Mouse (Mus musculus) hematopoietic stem cell, adult 5-6 weeks (primary cell): Measurements from ENCODE around the gene Zbtb21. TPM values are rescaled to one million over a fixed set of nuclear protein-coding genes. Genes with fewer than 3 reads are reported as not detected.
A peak's percentile ranks its signal among the peaks of the same experiment; 100 is the strongest.
"Not testable (repeated sequence)": the region's sequence is repeated elsewhere in the genome, so short reads cannot be mapped to it uniquely, and the experiment has no call there.

ENCODE experiments used
- ATAC-seq, 2 experiments: fragments of 125-278 bp in 1 of 2; replicated peaks in 1 of 2; 2 replicates each; pipeline ENCODE4 v1.8.0; 2016 to 2017; ENCODE audit warnings: inconsistent platforms in 2 of 2, mild to moderate bottlenecking in 2 of 2, moderate number of reproducible peaks in 2 of 2, low read depth in 1 of 2, moderate TSS enrichment in 1 of 2; ENCODE audit not compliant: low FRiP score in 2 of 2, poor library complexity in 2 of 2, severe bottlenecking in 2 of 2, insufficient read depth in 1 of 2, low TSS enrichment in 1 of 2
- total RNA-seq: library from RNA; stranded (forward); fragments of 172-1452, 232-1000 nt; gene quantifications from 2 replicates; pipeline ENCODE4 v1.2.3, GENCODE M21; 2017

The Zbtb21 gene
- total RNA-seq, 1 experiment from 2014 or later: 18.4 TPM

DNA sequence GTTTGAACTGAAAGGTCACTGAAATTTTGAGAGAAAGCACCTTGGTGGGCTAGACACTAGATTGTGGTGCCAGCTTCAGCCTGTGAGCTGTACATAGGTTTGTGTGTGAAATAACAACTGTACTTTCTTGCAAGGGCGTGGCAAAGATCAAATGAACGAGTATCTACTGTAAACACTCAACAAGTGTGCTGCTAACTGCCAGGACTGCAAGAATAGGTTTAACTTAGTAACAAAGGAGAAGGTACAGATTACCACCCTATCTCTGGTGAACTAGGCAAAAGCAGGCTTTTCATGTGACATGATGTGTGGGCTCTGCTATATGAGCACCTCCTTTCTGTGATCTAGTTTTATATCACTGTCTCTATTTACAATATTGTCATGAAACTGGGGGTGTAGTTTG is 9.1 kb downstream of the Zbtb21 start:
- peak in 1 of 2 experiments; percentile 27; a peak in 1 of 4 replicates for ATAC-seq

DNA sequence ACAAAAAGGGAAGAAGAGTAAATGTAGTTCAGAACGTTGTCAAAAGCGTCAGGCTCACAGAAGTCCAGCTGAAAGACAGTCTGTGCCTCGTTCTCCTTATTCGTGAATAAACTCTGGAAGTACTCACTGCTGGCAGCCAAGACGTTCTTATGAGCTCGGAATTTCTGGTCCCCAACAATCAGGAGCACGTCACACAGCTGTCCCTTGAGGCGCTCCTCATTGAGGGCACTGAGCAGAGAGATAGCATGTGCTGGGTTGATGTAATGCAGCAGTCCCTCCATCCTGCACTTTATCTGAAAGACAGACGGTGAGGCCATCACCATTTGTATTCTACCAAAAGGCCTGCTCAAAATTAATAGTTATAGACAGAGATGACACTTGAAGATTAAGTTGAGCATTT is 9.6 kb downstream of the Zbtb21 start:
- no peak for ATAC-seq

DNA sequence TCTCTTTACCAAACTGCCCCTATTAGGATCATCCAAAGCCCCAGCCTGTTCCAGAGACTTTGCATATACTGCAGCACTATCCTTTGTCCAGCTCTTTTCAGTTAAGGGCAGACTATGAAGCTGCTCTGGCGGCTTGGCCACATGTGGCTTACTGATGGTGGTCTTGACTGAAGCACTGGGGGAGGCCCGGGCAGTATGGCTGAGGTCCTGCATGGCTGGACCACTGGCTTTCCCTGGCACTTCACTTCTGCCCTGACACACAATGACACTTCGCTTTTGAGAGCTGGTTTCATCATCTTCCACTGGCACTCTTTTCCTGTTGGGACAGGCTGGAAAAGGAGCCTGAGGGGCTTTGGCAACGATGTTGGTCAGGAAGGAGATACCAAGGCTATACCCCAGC is 10.1 kb downstream of the Zbtb21 start:
- no peak for ATAC-seq

DNA sequence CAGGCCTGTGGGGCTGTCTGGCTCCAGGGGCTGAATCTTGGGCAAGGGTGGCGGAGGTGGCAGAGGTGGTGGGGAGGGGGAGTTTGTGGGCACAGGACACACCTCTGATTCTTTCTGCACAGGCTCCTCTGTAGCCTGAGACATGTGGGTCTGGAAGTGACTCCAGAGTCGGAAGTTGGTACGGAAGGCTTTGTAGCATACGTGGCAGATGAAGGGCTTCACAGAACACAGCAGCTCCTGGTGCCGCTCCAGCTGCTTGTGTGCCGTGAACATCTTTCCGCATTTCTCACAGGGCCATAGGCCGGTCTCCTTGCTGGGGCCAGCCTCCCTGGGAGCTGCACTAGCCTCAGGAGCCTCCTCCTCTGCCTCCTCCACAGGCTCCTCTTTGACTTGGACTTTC is 12.4 kb downstream of the Zbtb21 start:
- no peak for ATAC-seq

DNA sequence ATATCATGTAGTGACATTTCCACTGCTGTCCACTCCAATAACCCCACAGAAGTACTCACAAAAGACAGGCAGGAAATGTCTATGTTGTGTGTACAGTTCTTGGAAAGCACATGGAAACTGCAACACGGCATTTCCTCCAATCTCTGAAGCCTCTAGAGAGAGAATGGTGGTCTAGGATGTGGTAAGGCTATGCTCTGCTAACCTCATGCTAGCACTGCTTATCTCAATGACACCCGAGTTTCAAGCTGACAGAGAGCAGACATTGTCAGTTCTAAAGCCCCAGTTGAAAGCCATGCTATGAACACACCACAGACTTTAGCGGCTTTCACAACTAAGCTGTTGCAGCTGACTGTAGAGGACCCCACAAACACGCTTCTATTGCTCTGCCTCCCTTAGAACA is 13.6 kb downstream of the Zbtb21 start:
- ATAC-seq: no peak

DNA sequence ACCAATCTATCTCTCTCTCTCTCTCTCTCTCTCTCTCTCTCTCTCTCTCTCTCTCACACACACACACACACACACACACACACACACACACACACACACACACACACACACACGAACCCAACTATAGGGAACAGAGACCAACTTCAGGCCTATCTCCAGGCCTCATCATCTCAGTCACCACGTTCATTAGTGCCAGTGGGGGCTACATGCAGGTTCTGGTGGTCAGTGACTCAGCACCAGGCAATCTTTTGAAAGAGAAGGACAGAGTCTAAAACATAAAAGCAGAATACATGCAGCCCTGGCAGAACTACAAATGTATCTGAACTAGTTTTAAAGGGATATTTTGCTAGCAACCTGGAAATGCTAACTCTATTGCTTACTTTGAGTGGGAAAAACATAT is 15.4 kb downstream of the Zbtb21 start:
- ATAC-seq: not testable (repeated sequence)

DNA sequence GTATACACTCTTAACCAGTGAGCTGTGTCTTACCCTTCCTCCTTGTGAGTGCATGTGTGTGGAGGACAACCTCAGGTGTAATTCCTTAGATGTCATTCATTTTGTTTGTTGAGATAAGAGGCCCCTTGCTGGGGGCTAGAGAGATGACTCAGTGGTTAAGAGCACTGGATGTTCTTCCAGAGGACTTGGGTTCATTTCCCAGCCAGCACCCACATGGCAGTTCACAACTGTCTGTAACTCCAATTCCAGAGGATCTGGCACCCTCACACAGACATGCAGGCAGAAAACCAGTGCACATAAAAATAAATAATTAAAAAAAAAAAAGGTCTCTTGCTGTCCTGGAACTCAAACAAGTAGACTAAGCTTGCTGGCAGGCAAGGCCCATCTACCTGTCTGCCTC is 20.6 kb downstream of the Zbtb21 start:
- ATAC-seq: no peak

DNA sequence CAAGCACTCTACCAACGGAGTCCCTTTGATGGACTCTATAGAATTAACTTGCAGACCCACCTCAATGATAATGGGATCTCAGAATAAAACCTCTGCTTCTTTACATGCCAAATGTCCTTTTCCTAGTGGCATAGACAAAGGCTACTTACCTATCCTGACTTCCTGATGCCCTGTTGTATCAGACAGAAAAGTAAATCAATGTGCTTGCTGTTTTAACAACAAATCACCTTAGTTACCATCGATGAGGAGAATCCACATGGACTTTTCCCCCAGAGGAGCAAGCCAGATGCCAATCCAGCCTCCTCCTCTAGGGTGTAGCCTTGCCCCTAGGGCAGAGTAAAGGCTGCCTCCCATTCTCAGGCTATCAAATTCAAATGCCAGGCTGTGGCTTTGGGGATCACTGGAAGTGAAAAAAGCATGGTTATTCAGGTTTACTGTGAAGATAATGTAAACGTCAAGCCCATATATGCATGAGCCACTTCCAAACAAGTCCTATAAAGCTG is 21.9 kb downstream of the Zbtb21 start:
- ATAC-seq: no peak

DNA sequence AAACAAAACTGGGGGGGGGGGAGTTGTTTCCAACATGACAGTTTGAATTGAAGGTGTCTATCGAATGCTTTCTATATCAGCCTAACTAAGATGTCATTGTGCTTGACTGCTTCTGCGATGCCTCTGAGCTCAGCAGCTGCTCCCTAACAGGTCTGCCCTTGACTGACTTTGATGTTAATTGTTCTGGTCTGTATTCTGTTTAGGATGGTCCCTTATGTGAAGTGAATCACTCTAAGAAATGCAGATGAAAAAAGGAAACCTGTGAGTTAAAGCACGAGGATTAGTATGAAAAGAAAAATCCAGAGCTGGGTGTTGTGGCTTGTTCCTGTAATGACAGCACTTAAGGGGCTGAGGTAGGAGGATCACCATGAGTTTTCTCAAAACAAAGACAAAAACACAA is 26.6 kb downstream of the Zbtb21 start:
- no peak for ATAC-seq

DNA sequence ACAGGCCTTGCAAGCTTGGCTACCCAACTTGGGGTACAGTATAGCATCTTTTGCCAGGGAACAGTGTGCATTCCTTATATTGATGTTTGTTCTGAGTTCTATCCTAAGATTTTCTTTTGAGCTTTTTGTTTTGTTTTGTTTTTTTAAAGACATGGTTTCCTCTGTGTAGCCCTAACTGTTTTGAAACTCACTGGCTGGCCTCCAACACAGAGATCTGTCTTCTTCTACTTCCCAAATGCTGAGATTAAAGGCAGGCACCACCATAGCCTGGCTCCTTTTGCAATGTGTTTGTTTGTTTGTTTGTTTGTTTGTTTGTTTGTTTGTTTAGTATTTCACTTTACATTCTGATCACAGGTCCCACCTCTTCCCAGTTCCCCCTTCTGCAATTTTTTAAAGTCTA is 32.2 kb downstream of the Zbtb21 start:
- ATAC-seq: no peak

DNA sequence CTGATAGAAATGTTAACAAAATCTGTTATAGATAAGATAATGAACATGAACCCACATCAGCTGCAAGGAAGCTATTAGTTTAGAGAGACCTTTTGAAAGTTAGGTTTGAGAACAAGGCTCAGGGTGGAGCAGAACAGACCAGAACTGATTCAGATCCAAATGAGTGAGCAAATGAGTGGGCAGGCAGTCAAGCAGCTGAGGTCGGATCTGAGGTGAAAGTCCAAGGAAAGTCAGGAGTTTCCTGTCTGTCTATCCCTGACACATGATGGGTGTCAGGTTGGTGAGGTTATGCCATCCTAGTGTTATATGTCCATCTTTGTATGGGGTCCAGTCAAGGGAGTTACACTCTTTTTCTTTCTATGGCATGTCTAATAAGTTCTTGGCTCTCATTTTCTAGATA is 32.9 kb downstream of the Zbtb21 start:
- no peak for ATAC-seq

DNA sequence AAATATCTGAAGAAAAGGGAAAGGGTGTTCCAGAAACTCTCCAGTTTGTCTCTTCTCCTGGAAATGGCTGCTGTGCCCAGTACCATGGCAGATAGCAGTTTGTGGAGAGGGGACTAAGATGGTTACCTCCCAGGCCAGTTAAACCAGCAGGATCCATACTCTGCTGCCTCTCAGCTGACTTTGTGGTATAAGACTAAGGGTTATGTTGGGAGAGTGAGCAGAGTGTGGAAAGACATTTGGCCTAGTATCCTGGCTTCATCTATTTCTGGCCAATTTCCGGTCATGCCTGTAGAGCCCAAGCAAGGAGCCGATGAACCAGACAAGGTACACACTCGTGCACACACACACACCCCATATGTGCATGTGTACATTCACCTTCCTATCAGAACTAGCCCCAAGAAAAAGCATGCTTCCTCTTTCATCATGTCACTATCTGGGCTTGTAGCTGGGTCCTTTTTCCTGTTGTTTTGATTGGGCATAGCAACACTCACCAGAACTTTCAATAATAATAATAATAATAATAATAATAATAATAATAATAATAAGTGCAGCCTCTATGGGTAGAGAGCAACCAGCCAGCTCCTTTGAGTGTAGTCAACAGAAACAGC is 35.0 kb downstream of the Zbtb21 start:
- ATAC-seq: no peak

DNA sequence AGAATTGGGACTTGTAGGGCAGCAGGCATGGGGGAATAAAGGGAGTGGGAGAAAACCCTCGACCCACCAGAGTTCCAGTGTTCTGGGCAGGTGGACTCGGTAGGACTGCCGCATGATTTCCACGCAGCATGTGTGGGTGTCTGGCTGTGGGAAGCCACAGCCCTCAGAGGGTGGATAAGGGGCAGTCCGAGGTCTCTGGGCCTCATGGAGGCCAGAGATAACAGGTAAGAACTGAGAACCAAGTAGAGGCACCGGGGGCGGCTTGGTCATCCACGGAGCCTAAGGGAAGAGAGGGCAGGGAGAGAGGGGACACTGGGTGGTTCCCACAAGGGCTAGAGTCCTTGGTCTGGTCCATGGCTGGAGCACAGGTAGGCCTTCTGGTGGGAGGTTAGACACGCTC is 36.0 kb downstream of the Zbtb21 start:
- no peak for ATAC-seq

DNA sequence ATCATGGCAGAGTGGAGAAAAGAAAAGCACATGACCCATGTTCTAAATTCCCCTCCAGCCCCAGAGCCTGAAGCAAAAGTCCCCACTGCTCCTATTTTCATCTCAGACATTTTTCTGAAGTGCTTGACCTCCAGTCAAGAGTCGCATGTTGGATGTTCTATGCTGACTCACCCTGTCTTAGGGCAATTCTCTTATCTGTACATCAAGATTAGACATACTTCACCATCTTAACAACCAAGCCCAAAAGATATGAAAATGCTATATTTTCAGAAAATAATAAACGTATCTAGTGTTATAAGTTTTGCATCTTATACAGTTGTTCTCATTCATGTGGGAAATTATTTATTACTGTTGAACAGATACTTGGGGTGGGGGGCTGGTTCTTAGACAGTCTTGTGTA is 36.7 kb downstream of the Zbtb21 start:
- ATAC-seq: no peak

DNA sequence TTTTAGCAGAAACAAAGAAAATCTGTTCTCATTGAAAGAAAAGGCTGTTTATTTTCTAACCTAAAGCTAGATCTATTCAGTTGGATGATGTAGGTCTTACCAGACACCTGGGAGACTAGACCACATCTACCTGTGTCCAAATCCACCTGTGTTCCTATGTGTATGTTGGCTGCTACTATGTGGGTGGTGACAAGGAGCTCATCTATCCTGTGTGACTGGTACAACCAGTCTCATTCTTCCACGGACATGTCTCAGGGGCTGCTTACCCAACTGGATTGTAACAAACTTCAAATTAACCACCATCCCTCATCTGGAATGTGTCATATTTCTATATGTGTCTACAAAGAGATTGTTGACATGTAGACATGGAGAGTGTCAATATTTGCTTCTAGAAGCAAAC is 38.7 kb downstream of the Zbtb21 start:
- ATAC-seq: no peak

DNA sequence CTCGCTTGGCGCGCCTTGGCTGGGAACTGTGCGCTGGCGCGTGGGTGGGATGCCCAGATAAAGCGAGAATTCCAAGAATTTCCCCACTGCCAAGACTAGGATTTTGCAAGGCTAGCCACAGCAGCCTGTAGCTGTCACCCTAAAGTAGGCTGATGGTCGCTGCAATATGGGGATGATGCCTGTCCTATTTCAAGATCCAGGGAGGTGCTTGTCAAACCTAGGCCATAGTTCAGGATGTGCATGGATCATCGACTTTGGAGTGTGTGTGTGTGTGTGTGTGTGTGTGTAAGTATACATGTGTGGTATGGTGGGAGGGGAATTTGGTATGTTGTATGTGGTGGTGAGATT is 39.7 kb downstream of the Zbtb21 start:
- ATAC-seq: peak in 1 of 2 experiments; percentile 14; a peak in 1 of 4 replicates

DNA sequence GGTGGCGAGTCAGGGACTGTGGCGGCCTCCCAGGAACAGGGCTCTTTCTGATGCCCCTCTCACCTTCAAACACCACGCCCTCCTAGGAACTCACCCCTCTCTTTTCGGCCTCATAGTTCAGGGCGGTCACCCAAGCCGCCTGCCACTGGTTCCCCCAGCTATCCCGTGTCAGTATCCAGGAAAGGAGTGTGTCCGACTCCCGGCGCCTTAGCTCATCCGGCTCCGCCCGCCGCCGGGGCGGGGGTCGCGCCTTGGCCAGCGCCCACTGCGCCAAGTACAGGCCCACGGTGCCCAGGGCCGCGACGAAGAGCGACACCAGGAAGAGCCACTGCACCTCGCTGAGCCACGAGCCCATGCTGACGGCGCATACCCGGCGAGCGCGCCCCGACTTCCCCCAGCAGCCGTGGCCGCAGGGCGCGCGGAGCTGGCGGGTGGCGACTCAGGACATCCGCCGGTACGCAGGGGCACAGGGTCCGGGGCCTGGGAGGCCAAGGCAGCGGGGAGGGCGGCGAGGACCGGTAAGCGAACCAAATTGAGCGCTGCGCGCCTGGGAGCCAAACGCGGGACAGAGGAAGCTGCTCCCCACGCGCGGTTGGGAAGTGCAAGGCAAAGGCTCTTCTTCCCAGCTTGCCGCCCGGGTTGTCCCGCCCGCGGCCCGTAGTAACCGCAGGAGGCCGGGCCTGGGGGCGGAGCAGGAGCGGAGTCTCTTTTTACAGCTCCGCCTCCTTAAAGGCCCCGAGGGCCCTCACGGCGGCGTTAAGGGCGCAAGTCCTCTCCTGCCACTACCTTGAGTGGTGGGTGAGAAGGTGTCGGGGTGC is 40.3 kb downstream of the Zbtb21 start:
- ATAC-seq: peak; percentile 85 to 86

DNA sequence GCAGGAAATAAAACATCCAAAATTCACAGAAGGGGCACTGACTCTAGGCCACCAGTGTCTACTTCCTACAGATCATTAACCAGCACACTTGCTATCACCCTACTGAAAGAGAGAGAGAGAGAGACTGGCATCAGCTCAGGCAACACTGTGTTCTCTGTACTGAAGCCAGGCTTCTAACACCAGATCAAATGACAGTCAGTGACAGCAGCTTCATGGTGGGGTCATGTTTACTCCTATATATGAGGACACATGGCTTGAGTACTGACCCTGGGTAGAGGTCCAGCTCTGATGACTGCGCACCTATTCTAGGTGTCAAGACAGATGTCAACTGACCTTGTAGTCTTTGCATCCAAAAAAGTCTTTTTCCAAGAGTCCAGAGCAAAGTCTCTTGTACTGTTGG is 41.8 kb downstream of the Zbtb21 start:
- ATAC-seq: no peak

DNA sequence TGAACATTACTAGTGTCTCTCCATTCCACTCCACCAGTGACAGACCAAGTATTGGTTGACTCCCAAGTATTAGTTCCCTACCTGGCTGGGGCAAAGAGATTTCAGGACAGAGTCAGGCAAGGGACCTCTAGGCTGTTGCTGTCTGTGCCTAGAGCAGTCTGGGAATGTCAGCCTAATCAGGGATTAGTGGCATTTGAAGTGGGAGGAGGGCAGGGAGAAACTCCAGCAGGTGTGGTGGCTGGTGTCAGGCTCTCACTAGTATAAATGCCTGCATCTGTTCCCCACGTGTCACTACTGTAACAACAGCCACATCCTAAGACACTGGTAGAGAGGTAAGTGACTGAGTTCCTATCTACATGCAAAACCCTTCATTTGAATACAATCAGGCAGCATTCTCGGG is 42.6 kb downstream of the Zbtb21 start:
- no peak for ATAC-seq
